Mouse (Mus musculus): ENCODE measurements around the gene Gm20695. TPM values are rescaled to one million over a fixed set of nuclear protein-coding genes. Genes with fewer than 3 reads are reported as not detected.

Gene Gm20695
- polyA plus RNA-seq, 1 experiment = not detected

GRCm38 (mm10) chr16:3908537-3909111 lies 24.2 kb downstream of the Gm20695 start, which contains the start of the genes 1700037C18Rik and Cluap1:
1700037C18Rik (minus strand) TSS chr16:3908689.
Cluap1 (plus strand) TSS chr16:3908801.
- under 1% methylated on average over 33 of the region's 33 CpGs for WGBS
- peaks cover 21% of the 10 kb centered on the region for H3K36me3 ChIP-seq (ENCODE audit: control insufficient read depth, insufficient read depth, low read length)
- peak; percentile 86 for DNase-seq
- 0 out of 2 replicates have a peak, but pooled peaks cover 4% of the 10 kb centered on the region for H3K4me1 ChIP-seq (replicated peaks; ENCODE audit: control insufficient read depth, insufficient read depth, low read length)
- TF ChIP-seq POLR2A (IDR thresholded peaks at IDR 0.05; ENCODE audit: control insufficient read depth, extremely low read depth, insufficient read depth, low read length, poor library complexity) = peak; percentile 39; the same call in 1 of the 2 replicates
- TF ChIP-seq CTCF (IDR thresholded peaks at IDR 0.05; ENCODE audit: borderline replicate concordance, control insufficient read depth, extremely low read depth, insufficient read depth, low read length, poor library complexity) = peak; percentile 72; the same call in 1 of the 2 replicates
- H3K27ac ChIP-seq (ENCODE audit: control insufficient read depth, insufficient read depth, low read length) = peak within 1 kb of the TSS; percentile 20; the same call in 1 of the 2 replicates
- H3K27me3 ChIP-seq (ENCODE audit: control insufficient read depth, insufficient read depth, low read length) = no peaks in the 10 kb centered on the region
- H3K4me3 ChIP-seq (ENCODE audit: control insufficient read depth, insufficient read depth, low read length) = peak within 1 kb of the TSS; percentile 91

- no peak for DNase-seq
- TF ChIP-seq CTCF (IDR thresholded peaks at IDR 0.05; ENCODE audit: borderline replicate concordance, control insufficient read depth, extremely low read depth, insufficient read depth, low read length, poor library complexity) = no peak
- peak; percentile 23; the same call in 1 of the 2 replicates for TF ChIP-seq POLR2A (IDR thresholded peaks at IDR 0.05; ENCODE audit: control insufficient read depth, extremely low read depth, insufficient read depth, low read length, poor library complexity)
- Histone ChIP-seq H3K36me3 (ENCODE audit: control insufficient read depth, insufficient read depth, low read length) (peaks cover 26% of the 10 kb centered on the region), H3K27ac (ENCODE audit: control insufficient read depth, insufficient read depth, low read length) (no peak overlapping the region), H3K4me1 (replicated peaks; ENCODE audit: control insufficient read depth, insufficient read depth, low read length) (0 out of 2 replicates have a peak, but pooled peaks cover 4% of the 10 kb centered on the region), H3K27me3 (ENCODE audit: control insufficient read depth, insufficient read depth, low read length) (no peaks in the 10 kb centered on the region), H3K4me3 (ENCODE audit: control insufficient read depth, insufficient read depth, low read length) (peak overlapping the region; percentile 91)
- WGBS = under 1% methylated on average over 20 of the region's 20 CpGs
These were observed 24.7 kb downstream of the Gm20695 start for GRCm38 (mm10) chr16:3909118-3909517.

GRCm38 (mm10) chr16:3920756-3921155 lies 36.3 kb downstream of the Gm20695 start:
- no peak for DNase-seq
- TF ChIP-seq CTCF (IDR thresholded peaks at IDR 0.05; ENCODE audit: borderline replicate concordance, control insufficient read depth, extremely low read depth, insufficient read depth, low read length, poor library complexity) (no peak), POLR2A (IDR thresholded peaks at IDR 0.05; ENCODE audit: control insufficient read depth, extremely low read depth, insufficient read depth, low read length, poor library complexity) (no peak)
- H3K36me3 ChIP-seq (ENCODE audit: control insufficient read depth, insufficient read depth, low read length) = peaks cover 56% of the 10 kb centered on the region
- 99% methylated on average over 2 of the region's 2 CpGs for WGBS
- H3K4me3 ChIP-seq (ENCODE audit: control insufficient read depth, insufficient read depth, low read length) = no peak overlapping the region
- no peaks in the 10 kb centered on the region for H3K27me3 ChIP-seq (ENCODE audit: control insufficient read depth, insufficient read depth, low read length)
- no peak overlapping the region for H3K27ac ChIP-seq (ENCODE audit: control insufficient read depth, insufficient read depth, low read length)
- no peaks in the 10 kb centered on the region for H3K4me1 ChIP-seq (replicated peaks; ENCODE audit: control insufficient read depth, insufficient read depth, low read length)

- H3K36me3 ChIP-seq (ENCODE audit: control insufficient read depth, insufficient read depth, low read length) = peaks cover 66% of the 10 kb centered on the region
- H3K4me3 ChIP-seq (ENCODE audit: control insufficient read depth, insufficient read depth, low read length) = no peak overlapping the region
- no peaks in the 10 kb centered on the region for H3K4me1 ChIP-seq (replicated peaks; ENCODE audit: control insufficient read depth, insufficient read depth, low read length)
- WGBS = 97% methylated on average over 3 of the region's 3 CpGs
- H3K27ac ChIP-seq (ENCODE audit: control insufficient read depth, insufficient read depth, low read length) = no peak overlapping the region
- no peaks in the 10 kb centered on the region for H3K27me3 ChIP-seq (ENCODE audit: control insufficient read depth, insufficient read depth, low read length)
- no peak for TF ChIP-seq POLR2A (IDR thresholded peaks at IDR 0.05; ENCODE audit: control insufficient read depth, extremely low read depth, insufficient read depth, low read length, poor library complexity)
- TF ChIP-seq CTCF (IDR thresholded peaks at IDR 0.05; ENCODE audit: borderline replicate concordance, control insufficient read depth, extremely low read depth, insufficient read depth, low read length, poor library complexity) = no peak
- no peak for DNase-seq
These were observed 39.1 kb downstream of the Gm20695 start for GRCm38 (mm10) chr16:3923515-3923914.

- WGBS = 93% methylated on average over 4 of the region's 4 CpGs
- Histone ChIP-seq H3K27ac (ENCODE audit: control insufficient read depth, insufficient read depth, low read length) (no peak overlapping the region), H3K36me3 (ENCODE audit: control insufficient read depth, insufficient read depth, low read length) (peaks cover 66% of the 10 kb centered on the region)
These were observed 39.5 kb downstream of the Gm20695 start for GRCm38 (mm10) chr16:3923966-3924365.

GRCm38 (mm10) chr16:3928582-3928981 lies 44.1 kb downstream of the Gm20695 start:
- no peak overlapping the region for H3K27ac ChIP-seq (ENCODE audit: control insufficient read depth, insufficient read depth, low read length)
- TF ChIP-seq POLR2A (IDR thresholded peaks at IDR 0.05; ENCODE audit: control insufficient read depth, extremely low read depth, insufficient read depth, low read length, poor library complexity) (no peak), CTCF (IDR thresholded peaks at IDR 0.05; ENCODE audit: borderline replicate concordance, control insufficient read depth, extremely low read depth, insufficient read depth, low read length, poor library complexity) (no peak)
- no peak for DNase-seq

More at GRCm38 (mm10) chr16:3923966-3924365, 39.5 kb downstream of the Gm20695 start:
- no peak for TF ChIP-seq POLR2A (IDR thresholded peaks at IDR 0.05; ENCODE audit: control insufficient read depth, extremely low read depth, insufficient read depth, low read length, poor library complexity)
- no peak for TF ChIP-seq CTCF (IDR thresholded peaks at IDR 0.05; ENCODE audit: borderline replicate concordance, control insufficient read depth, extremely low read depth, insufficient read depth, low read length, poor library complexity)
- DNase-seq = no peak
- Histone ChIP-seq H3K27me3 (ENCODE audit: control insufficient read depth, insufficient read depth, low read length) (no peaks in the 10 kb centered on the region), H3K4me3 (ENCODE audit: control insufficient read depth, insufficient read depth, low read length) (no peak overlapping the region), H3K4me1 (replicated peaks; ENCODE audit: control insufficient read depth, insufficient read depth, low read length) (no peaks in the 10 kb centered on the region)

More at GRCm38 (mm10) chr16:3928582-3928981, 44.1 kb downstream of the Gm20695 start:
- 83% methylated on average over 1 of the region's 1 CpGs for WGBS
- Histone ChIP-seq H3K4me3 (ENCODE audit: control insufficient read depth, insufficient read depth, low read length) (no peak overlapping the region), H3K27me3 (ENCODE audit: control insufficient read depth, insufficient read depth, low read length) (no peaks in the 10 kb centered on the region), H3K36me3 (ENCODE audit: control insufficient read depth, insufficient read depth, low read length) (peaks cover 47% of the 10 kb centered on the region), H3K4me1 (replicated peaks; ENCODE audit: control insufficient read depth, insufficient read depth, low read length) (no peaks in the 10 kb centered on the region)

Measured in thymus, adult 2 months (tissue).